Comparison of ENCODE assay signal across 26 mouse cellular contexts in genomic region chr3:83836685-83837084, GRCm38 (mm10). TPM values are rescaled to one million over a fixed set of nuclear protein-coding genes. Genes with fewer than 3 reads are reported as not detected.
DNase-seq lines count a peak whose midpoint lies in the region; ATAC-seq and TF ChIP-seq lines count a peak whose summit lies in the region.
"Had no signal": no experiment of that assay in that cellular context is flagged by ENCODE, and none has a peak within 500 bp of the region (broad histone marks: within the 10 kb centered on the region; RNA-seq: fewer than 3 reads in every experiment).

No protein-coding gene starts in this region.

- no peak overlapping the region for H3K27ac ChIP-seq in heart, embryonic 12.5 days (ENCODE audit: poor library complexity, severe bottlenecking)
- H3K27ac ChIP-seq in ES-E14 (ENCODE audit: insufficient read depth, low read depth, low read length, poor library complexity, severe bottlenecking), result no peak overlapping the region
- no peak overlapping the region for H3K27ac ChIP-seq in stomach, postnatal 0 days (replicated peaks)
- H3K27ac ChIP-seq: embryonic facial prominence, embryonic 12.5 days; embryonic facial prominence, embryonic 15.5 days; gastrocnemius, adult 2 months; heart, embryonic 13.5 days; hindbrain, embryonic 14.5 days; hindbrain, postnatal 0 days had no signal

- no peak overlapping the region for H3K4me2 ChIP-seq in heart, embryonic 12.5 days
- H3K4me2 ChIP-seq in stomach, postnatal 0 days (replicated peaks; ENCODE audit: low read depth), result no peak overlapping the region
- H3K4me2 ChIP-seq: embryonic facial prominence, embryonic 12.5 days; embryonic facial prominence, embryonic 15.5 days; heart, embryonic 13.5 days; hindbrain, embryonic 14.5 days had no signal

- H3K36me3 ChIP-seq in heart, embryonic 12.5 days, result no peaks in the 10 kb centered on the region
- H3K36me3 ChIP-seq in ES-E14 (ENCODE audit: control insufficient read depth, insufficient read depth, low read length, poor library complexity, severe bottlenecking), result 0 out of 2 replicates have a peak, but pooled peaks cover 3% of the 10 kb centered on the region
- H3K36me3 ChIP-seq in stomach, postnatal 0 days (ENCODE audit: control insufficient read depth, insufficient read depth, low read length), result no peaks in the 10 kb centered on the region
- H3K36me3 ChIP-seq: embryonic facial prominence, embryonic 12.5 days; embryonic facial prominence, embryonic 15.5 days; heart, embryonic 13.5 days had no signal

- no peaks in the 10 kb centered on the region for H3K9me3 ChIP-seq in heart, embryonic 12.5 days (replicated peaks)
- H3K9me3 ChIP-seq in ES-E14 (ENCODE audit: control insufficient read depth, insufficient read depth, low read depth, low read length), result no peaks in the 10 kb centered on the region
- H3K9me3 ChIP-seq in stomach, postnatal 0 days (ENCODE audit: control insufficient read depth, low read length), result no peaks in the 10 kb centered on the region
- H3K9me3 ChIP-seq: embryonic facial prominence, embryonic 12.5 days; embryonic facial prominence, embryonic 15.5 days; heart, embryonic 13.5 days had no signal

- H3K27me3 ChIP-seq in heart, embryonic 12.5 days (replicated peaks), result 0 out of 2 replicates have a peak, but pooled peaks cover 4% of the 10 kb centered on the region
- no peaks in the 10 kb centered on the region for H3K27me3 ChIP-seq in stomach, postnatal 0 days (ENCODE audit: control insufficient read depth, insufficient read depth, low read length)
- H3K27me3 ChIP-seq: embryonic facial prominence, embryonic 12.5 days; embryonic facial prominence, embryonic 15.5 days had no signal

- ATAC-seq in heart, embryonic 12.5 days (ENCODE audit: insufficient number of reproducible peaks, low FRiP score), result no peak
- peak; percentile 29; the same call in 1 of the 2 replicates for ATAC-seq in stomach, postnatal 0 days (ENCODE audit: low FRiP score, low TSS enrichment)
- ATAC-seq: forebrain, embryonic 14.5 days; forebrain, postnatal 0 days; hindbrain, postnatal 0 days had no signal

- H3K9ac ChIP-seq in heart, embryonic 12.5 days, result no peak overlapping the region
- no peak overlapping the region for H3K9ac ChIP-seq in ES-E14 (ENCODE audit: insufficient read depth, low read depth, low read length, poor library complexity, severe bottlenecking)
- H3K9ac ChIP-seq in stomach, postnatal 0 days (ENCODE audit: low read length), result no peak overlapping the region
- H3K9ac ChIP-seq: embryonic facial prominence, embryonic 12.5 days; embryonic facial prominence, embryonic 15.5 days; forebrain, postnatal 0 days; heart, embryonic 13.5 days; hindbrain, embryonic 14.5 days had no signal

- in situ Hi-C loops in ES-E14 (cut with MboI; ENCODE audit: low sequenced_read_pairs in 2 of 2, unreplicated experiment in 2 of 2), result no loop called here

- H3K4me1 ChIP-seq in heart, embryonic 12.5 days (replicated peaks), result no peaks in the 10 kb centered on the region
- peaks cover 3 to 5% of the 10 kb centered on the region in 2 experiments; a peak in 3 of 4 replicates for H3K4me1 ChIP-seq in ES-E14 (ENCODE audit: control insufficient read depth in 2 of 2, insufficient read depth in 2 of 2, low read length in 2 of 2, poor library complexity in 1 of 2)
- no peaks in the 10 kb centered on the region; the same call in 1 of the 2 replicates for H3K4me1 ChIP-seq in stomach, postnatal 0 days (replicated peaks; ENCODE audit: control insufficient read depth, insufficient read depth)
- H3K4me1 ChIP-seq: embryonic facial prominence, embryonic 12.5 days had no signal

- no peak for TF ChIP-seq EP300 in stomach, postnatal 0 days (optimal IDR thresholded peaks at IDR 0.05)

- no peak for TF ChIP-seq CTCF in stomach, postnatal 0 days (IDR thresholded peaks at IDR 0.05; ENCODE audit: low read depth)

- DNase-seq in heart, adult 11 months, result peak; percentile 90
- DNase-seq in urinary bladder, postnatal 14 days (ENCODE audit: low spot score), result peak; percentile 9
- DNase-seq in urinary bladder, postnatal 4 days (ENCODE audit: low spot score in 2 of 2), result no peak
- DNase-seq in ES-E14 (ENCODE audit: low read depth, low spot score), result peak; percentile 17
- peak; percentile 23 for DNase-seq in stomach, postnatal 0 days (ENCODE audit: low spot score)
- no peak for DNase-seq in natural killer cell, adult 2 months (ENCODE audit: low spot score in 2 of 2)
- DNase-seq in right cerebral cortex, postnatal 36 days (ENCODE audit: low spot score in 2 of 2), result no peak
- DNase-seq: adrenal gland, adult 2 months; adrenal gland, postnatal 14 days; cerebellum, adult 11 months; cerebellum, adult 2 months; cerebellum, adult 9-11 months; cerebellum, postnatal 25 days; forebrain, postnatal 0 days; gastrocnemius, adult 2 months; gastrocnemius, postnatal 14 days; heart, adult 18-20 months; heart, postnatal 14 days; heart, postnatal 4 days had no signal

- WGBS in heart, embryonic 12.5 days, result 79% methylated on average over 15 of the region's 15 CpGs
- WGBS in stomach, postnatal 0 days, result 77% methylated on average over 15 of the region's 15 CpGs

- no peak overlapping the region for H3K4me3 ChIP-seq in heart, embryonic 12.5 days
- no peak overlapping the region for H3K4me3 ChIP-seq in ES-E14 (ENCODE audit: insufficient read depth in 1 of 2, low read depth in 1 of 2, low read length in 2 of 2, poor library complexity in 1 of 2, severe bottlenecking in 1 of 2)
- no peak overlapping the region for H3K4me3 ChIP-seq in stomach, postnatal 0 days (ENCODE audit: low read depth, low read length)
- H3K4me3 ChIP-seq: embryonic facial prominence, embryonic 12.5 days; embryonic facial prominence, embryonic 15.5 days; gastrocnemius, adult 2 months; heart, embryonic 13.5 days had no signal

TF ChIP-seq in ES-E14, 5 proteins besides CTCF, POLR2A, EP300 and RAD21:
- TF ChIP-seq HCFC1 (IDR thresholded peaks at IDR 0.05; ENCODE audit: borderline replicate concordance, insufficient read depth, low read length) (no peak), ZC3H11A (IDR thresholded peaks at IDR 0.05; ENCODE audit: borderline replicate concordance, low read depth, low read length) (no peak), CHD2 (IDR thresholded peaks at IDR 0.05; ENCODE audit: low read depth, low read length) (no peak), ZNF384 (IDR thresholded peaks at IDR 0.05; ENCODE audit: low read depth, low read length) (no peak), MAFK (IDR thresholded peaks at IDR 0.05; ENCODE audit: insufficient read depth, low read depth, low read length) (no peak)

RNA-seq across cellular contexts. Expression of gene Tlr2, which starts 4.9 kb away (rescaled TPM):
- polyA plus RNA-seq in heart, embryonic 12.5 days (2016; fragmentation: Nextera tagmentation; extraction: Ambion mirVana), result 2.6 and 2.8 TPM in 2 replicates
- total RNA-seq in ES-E14 (2012; rRNA removed), result 11.8 and 13.8 TPM in 2 replicates
- 8.5 and 10.2 TPM in 2 replicates for polyA plus RNA-seq in stomach, postnatal 0 days (2015; fragmentation: Nextera tagmentation; extraction: Ambion mirVana)

Comparison
In these comparisons a context has a peak if more than half of its experiments do, and no peak if none do; other contexts are left out.
1. DNase-seq: peak in heart, adult 11 months (single experiment), urinary bladder, postnatal 14 days (single experiment), ES-E14 (single experiment) and stomach, postnatal 0 days (single experiment); none in urinary bladder, postnatal 4 days (0 of 2), natural killer cell, adult 2 months (0 of 2) and right cerebral cortex, postnatal 36 days (0 of 2).